Mouse (Mus musculus): Measurements from ENCODE around the gene Gm17617.
A peak's percentile ranks its signal among the peaks of the same experiment; 100 is the strongest.

- TF ChIP-seq CTCF (IDR thresholded peaks at IDR 0.05; ENCODE audit: borderline replicate concordance, insufficient read depth, low read depth, low read length) (no peak), POLR2A (IDR thresholded peaks at IDR 0.05; ENCODE audit: borderline replicate concordance, insufficient read depth, low read length) (peak; percentile 65; the same call in 1 of the 2 replicates)
These were observed 33.4 kb downstream of the Gm17617 start, which contains the start of gene Uimc1 for GRCm38 (mm10) chr13:55099726-55100478.

Data from cerebellum, adult 2 months (tissue).